Mouse (Mus musculus): ENCODE measurements at regions not wholly inside any gene's neighbourhood (a gene's known extent, or its start where the extent isn't known, plus 50 kb on each side); places are given as distances from the start of the nearest gene placed in this dataset.
"Not testable (repeated sequence)": the region's sequence is repeated elsewhere in the genome, so short reads cannot be mapped to it uniquely, and the experiment has no call there.

GRCm38 (mm10) chr10:26139100-26140093, 60.5 kb upstream of the Tmem200a start:
- Histone ChIP-seq H3K4me3 (no peak overlapping the region), H3K9ac (no peak overlapping the region), H3K27me3 (no peaks in the 10 kb centered on the region), H3K36me3 (ENCODE audit: poor library complexity, severe bottlenecking) (no peaks in the 10 kb centered on the region), H3K4me1 (no peaks in the 10 kb centered on the region), H3K4me2 (no peak overlapping the region), H3K27ac (no peak overlapping the region), H3K9me3 (replicated peaks) (no peaks in the 10 kb centered on the region)
- peak; percentile 93 for ATAC-seq
- WGBS, result 34% methylated on average over 12 of the region's 12 CpGs

- Histone ChIP-seq H3K9ac (no peak overlapping the region), H3K9me3 (replicated peaks) (no peaks in the 10 kb centered on the region), H3K4me3 (no peak overlapping the region), H3K4me1 (no peaks in the 10 kb centered on the region), H3K27ac (no peak overlapping the region), H3K27me3 (no peaks in the 10 kb centered on the region), H3K36me3 (ENCODE audit: poor library complexity, severe bottlenecking) (no peaks in the 10 kb centered on the region), H3K4me2 (no peak overlapping the region)
- 73% methylated on average over 2 of the region's 2 CpGs for WGBS
- ATAC-seq, result no peak
These were observed 73.7 kb upstream of the Tmem200a start for GRCm38 (mm10) chr10:26152586-26152985.

GRCm38 (mm10) chr10:26158786-26159185, 70.7 kb upstream of the Samd3 start:
- no peak for ATAC-seq
- Histone ChIP-seq H3K9ac (no peak overlapping the region), H3K27ac (no peak overlapping the region), H3K4me2 (no peak overlapping the region), H3K27me3 (no peaks in the 10 kb centered on the region), H3K36me3 (ENCODE audit: poor library complexity, severe bottlenecking) (no peaks in the 10 kb centered on the region), H3K4me1 (no peaks in the 10 kb centered on the region), H3K4me3 (no peak overlapping the region), H3K9me3 (replicated peaks) (no peaks in the 10 kb centered on the region; the same call in 1 of the 2 replicates)
- WGBS, result 39% methylated on average over 3 of the region's 3 CpGs

- H3K27ac ChIP-seq; H3K9me3 ChIP-seq (replicated peaks); H3K36me3 ChIP-seq (ENCODE audit: poor library complexity, severe bottlenecking); H3K4me2 ChIP-seq; H3K9ac ChIP-seq; H3K27me3 ChIP-seq; H3K4me3 ChIP-seq; H3K4me1 ChIP-seq; ATAC-seq: not testable (repeated sequence)
These were observed 68.4 kb upstream of the Samd3 start for GRCm38 (mm10) chr10:26161139-26161538.

DNA sequence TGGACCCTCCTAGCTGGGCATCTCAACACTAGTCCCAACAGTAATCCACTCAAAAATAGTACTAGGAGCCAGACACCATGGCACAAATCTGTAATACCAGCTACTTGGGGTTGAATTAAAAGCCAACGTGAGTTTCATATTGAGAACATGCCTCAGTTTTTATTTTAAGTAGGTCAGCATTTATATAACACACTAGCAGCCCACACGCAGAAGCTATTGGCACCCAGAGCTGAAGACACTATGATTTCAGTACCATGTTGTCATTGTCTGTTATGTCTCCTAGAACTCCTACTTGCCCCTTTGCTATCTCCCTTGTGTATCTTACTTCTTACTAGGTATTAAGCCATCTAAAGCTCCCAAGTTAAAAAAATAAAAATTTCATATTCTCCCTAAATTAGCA, 65.0 kb upstream of the Samd3 start:
- H3K4me1 ChIP-seq, result no peaks in the 10 kb centered on the region
- H3K9ac ChIP-seq, result no peak overlapping the region
- 84% methylated on average over 2 of the region's 2 CpGs for WGBS
- no peak overlapping the region for H3K4me3 ChIP-seq
- H3K36me3 ChIP-seq (ENCODE audit: poor library complexity, severe bottlenecking), result no peaks in the 10 kb centered on the region
- H3K27me3 ChIP-seq, result no peaks in the 10 kb centered on the region
- H3K27ac ChIP-seq, result no peak overlapping the region
- no peaks in the 10 kb centered on the region; the same call in 1 of the 2 replicates for H3K9me3 ChIP-seq (replicated peaks)
- no peak for ATAC-seq
- H3K4me2 ChIP-seq, result no peak overlapping the region

DNA sequence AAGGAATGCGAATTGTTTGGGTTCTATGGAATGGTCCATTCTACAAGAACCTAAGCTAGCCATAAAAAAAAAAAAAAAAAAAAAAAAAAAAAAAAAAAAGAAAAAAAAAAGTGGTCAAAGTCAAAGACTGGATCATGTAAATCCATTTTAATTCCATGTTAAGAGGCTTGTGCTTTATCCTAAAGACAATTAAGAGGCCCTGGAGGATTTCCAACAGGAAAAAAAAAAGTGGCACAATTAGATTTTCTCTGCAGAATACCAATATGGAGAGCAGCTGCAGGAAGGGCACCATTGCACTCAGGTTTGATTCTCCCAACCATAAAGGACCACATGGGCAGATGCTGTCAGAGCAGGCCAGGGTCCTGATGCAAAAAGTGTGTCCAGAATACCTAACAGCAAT, 51.9 kb upstream of the Samd3 start:
- ATAC-seq, result no peak
- Histone ChIP-seq H3K27ac (no peak overlapping the region), H3K4me2 (no peak overlapping the region), H3K36me3 (ENCODE audit: poor library complexity, severe bottlenecking) (no peaks in the 10 kb centered on the region), H3K4me3 (no peak overlapping the region), H3K27me3 (no peaks in the 10 kb centered on the region), H3K4me1 (peaks cover 4% of the 10 kb centered on the region; the same call in 1 of the 2 replicates), H3K9me3 (replicated peaks) (no peaks in the 10 kb centered on the region), H3K9ac (no peak overlapping the region)
- whole genome bisulfite sequencing, result 78% methylated on average over 1 of the region's 1 CpGs

DNA sequence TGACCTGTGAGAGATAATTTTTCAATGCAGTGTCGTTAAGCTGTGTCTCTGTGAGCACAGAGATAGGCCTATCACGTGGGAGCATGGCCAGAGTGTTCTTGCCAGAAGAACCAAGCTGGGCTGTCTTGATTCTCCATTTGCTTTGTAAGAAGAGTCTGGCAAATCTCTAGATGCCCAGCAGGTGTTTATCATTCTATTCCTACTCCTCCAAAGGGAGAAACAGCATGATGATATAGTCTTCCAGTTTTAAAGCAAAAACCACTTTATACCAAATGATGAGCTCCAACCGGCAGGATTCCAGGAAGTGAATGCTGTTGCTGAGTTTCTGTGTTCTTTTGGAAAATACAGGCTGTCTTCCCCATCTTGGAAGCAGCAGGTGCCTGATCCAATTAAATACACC, 51.2 kb upstream of the Samd3 start:
- Histone ChIP-seq H3K4me1 (peaks cover 4% of the 10 kb centered on the region; the same call in 1 of the 2 replicates), H3K9me3 (replicated peaks) (no peaks in the 10 kb centered on the region), H3K27me3 (no peaks in the 10 kb centered on the region), H3K4me2 (no peak overlapping the region), H3K9ac (no peak overlapping the region), H3K27ac (no peak overlapping the region), H3K36me3 (ENCODE audit: poor library complexity, severe bottlenecking) (no peaks in the 10 kb centered on the region), H3K4me3 (no peak overlapping the region)
- peak; percentile 38; the same call in 1 of the 2 replicates for ATAC-seq
- 65% methylated on average over 3 of the region's 3 CpGs for WGBS

Measured in forebrain, embryonic 13.5 days (tissue).